Mouse (Mus musculus) MEL (cell line): ENCODE data around the gene Zfp36l1.

Experiments
- CTCF ChIP-seq, 3 experiments: IDR thresholded peaks in 2 of 3; conservative IDR thresholded peaks in 1 of 3; 2 replicates each; pipeline ENCODE4 v1.5.1; 2011 to 2012; ENCODE audit warnings: low read length in 3 of 3, low read depth in 2 of 3, mild to moderate bottlenecking in 2 of 3, improper control_type of control experiment in 1 of 3, inconsistent platforms in 1 of 3, mixed read lengths in 1 of 3, moderate library complexity in 1 of 3; ENCODE audit not compliant: control insufficient read depth in 1 of 3, insufficient read depth in 1 of 3, poor library complexity in 1 of 3, severe bottlenecking in 1 of 3
- E2F4 ChIP-seq: IDR thresholded peaks from 2 replicates; pipeline ENCODE4 v1.6.1; 2011; ENCODE audit warnings: low read depth, low read length, improper control_type of control experiment, borderline replicate concordance
- ELF1 ChIP-seq: IDR thresholded peaks from 2 replicates; pipeline ENCODE4 v1.6.1; 2014; ENCODE audit warnings: low read depth, mild to moderate bottlenecking, inconsistent platforms, low read length, improper control_type of control experiment, moderate library complexity
- GABPA ChIP-seq: IDR thresholded peaks from 2 replicates; pipeline ENCODE4 v1.6.1; 2012; ENCODE audit warnings: low read depth, mild to moderate bottlenecking, inconsistent platforms, low read length, improper control_type of control experiment, moderate library complexity
- KAT2A ChIP-seq: conservative IDR thresholded peaks from 2 replicates; pipeline ENCODE4 v1.6.1; 2012; ENCODE audit warnings: low read depth, low read length, improper control_type of control experiment, inconsistent platforms
- MEF2A ChIP-seq: IDR thresholded peaks from 2 replicates; pipeline ENCODE4 v1.6.1; 2014; ENCODE audit warnings: low read depth, mild to moderate bottlenecking, inconsistent platforms, low read length, improper control_type of control experiment; ENCODE audit not compliant: poor library complexity, insufficient replicate concordance, severe bottlenecking; ENCODE audit errors: extremely low read depth
- MXI1 ChIP-seq: IDR thresholded peaks from 2 replicates; pipeline ENCODE4 v1.6.1; 2011; ENCODE audit warnings: mild to moderate bottlenecking, low read depth, low read length, improper control_type of control experiment
- RAD21 ChIP-seq: IDR thresholded peaks from 2 replicates; pipeline ENCODE4 v1.6.1; 2011; ENCODE audit warnings: mild to moderate bottlenecking, low read depth, low read length, improper control_type of control experiment
- RCOR1 ChIP-seq: IDR thresholded peaks from 2 replicates; pipeline ENCODE4 v1.6.1; 2012; ENCODE audit warnings: low read depth, mild to moderate bottlenecking, inconsistent platforms, low read length, improper control_type of control experiment
- SIN3A ChIP-seq: IDR thresholded peaks from 2 replicates; pipeline ENCODE4 v1.6.1; 2012; ENCODE audit warnings: low read length, improper control_type of control experiment, inconsistent platforms
- TAL1 ChIP-seq: IDR thresholded peaks from 2 replicates; pipeline ENCODE4 v1.6.1; 2012; ENCODE audit warnings: mild to moderate bottlenecking, inconsistent platforms, low read length, moderate library complexity, mixed read lengths
- USF1 ChIP-seq: IDR thresholded peaks from 2 replicates; pipeline ENCODE4 v1.6.1; 2014; ENCODE audit warnings: low read depth, mild to moderate bottlenecking, inconsistent platforms, low read length, improper control_type of control experiment, moderate library complexity
- USF2 ChIP-seq, 2 experiments: IDR thresholded peaks; 2 replicates each; pipeline ENCODE4 v1.6.1; 2011 to 2012; ENCODE audit warnings: improper control_type of control experiment in 2 of 2, low read length in 2 of 2, borderline replicate concordance in 1 of 2, inconsistent platforms in 1 of 2, low read depth in 1 of 2, mild to moderate bottlenecking in 1 of 2; ENCODE audit not compliant: insufficient read depth in 1 of 2

DNA sequence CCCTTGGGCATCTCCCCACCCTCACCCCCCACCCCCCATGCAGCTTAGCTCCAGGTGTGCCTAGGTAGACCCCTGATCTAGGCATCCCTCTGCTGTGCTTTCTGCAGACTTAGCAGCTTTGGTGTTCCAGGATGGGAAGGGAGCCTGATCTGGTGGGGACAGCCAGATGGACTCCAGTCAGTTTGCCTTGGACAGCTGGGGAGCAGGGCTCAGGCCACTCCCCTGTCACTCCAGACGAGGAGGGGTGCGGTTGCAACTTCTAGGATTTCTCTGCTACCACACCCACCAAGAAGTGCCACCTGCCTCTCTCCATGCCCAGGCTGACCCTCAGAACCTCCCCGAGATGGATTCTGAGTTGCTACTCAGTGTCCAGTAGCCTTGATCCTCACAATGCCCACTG is 11.4 kb upstream of the Zfp36l1 start:
- TF ChIP-seq MXI1 (no peak), CTCF (IDR thresholded peaks at IDR 0.05 in 2 of 3, conservative IDR thresholded peaks at IDR 0.05 in 1 of 3; ENCODE audit: control insufficient read depth in 1 of 3, insufficient read depth in 1 of 3, low read depth in 2 of 3, low read length in 3 of 3, poor library complexity in 1 of 3, severe bottlenecking in 1 of 3) (no peak), USF2 (IDR thresholded peaks at IDR 0.05; ENCODE audit: borderline replicate concordance in 1 of 2, insufficient read depth in 1 of 2, low read depth in 1 of 2, low read length in 2 of 2) (no peak), RAD21 (no peak), RCOR1 (no peak), TAL1 (no peak), MEF2A (no peak), GABPA (no peak), ELF1 (no peak), E2F4 (no peak), KAT2A (no peak), SIN3A (no peak), USF1 (no peak)
